Mouse (Mus musculus): ENCODE results near the gene Syn2. TPM values are rescaled to one million over a fixed set of nuclear protein-coding genes. Genes with fewer than 3 reads are reported as not detected.

Gene Syn2
- polyA plus RNA-seq, 1 experiment: 0.96 TPM

GRCm38 (mm10) chr6:115168921-115169320 lies 34.2 kb downstream of the Syn2 start:
- H3K4me1 ChIP-seq: no peaks in the 10 kb centered on the region
- H3K9me3 ChIP-seq: no peaks in the 10 kb centered on the region
- TF ChIP-seq GATA1 (IDR thresholded peaks at IDR 0.05; ENCODE audit: borderline replicate concordance, low read length): no peak
- no peak for TF ChIP-seq FLI1 (IDR thresholded peaks at IDR 0.05; ENCODE audit: low read length)
- H3K4me3 ChIP-seq (replicated peaks): no peak overlapping the region
- no peaks in the 10 kb centered on the region for H3K36me3 ChIP-seq (replicated peaks; ENCODE audit: low read length)
- peaks cover 15% of the 10 kb centered on the region for H3K27me3 ChIP-seq (replicated peaks)

GRCm38 (mm10) chr6:115169518-115169917 lies 34.8 kb downstream of the Syn2 start:
- peaks cover 15% of the 10 kb centered on the region for H3K27me3 ChIP-seq (replicated peaks)
- no peak overlapping the region for H3K4me3 ChIP-seq (replicated peaks)
- no peaks in the 10 kb centered on the region for H3K9me3 ChIP-seq
- TF ChIP-seq GATA1 (IDR thresholded peaks at IDR 0.05; ENCODE audit: borderline replicate concordance, low read length): no peak
- TF ChIP-seq FLI1 (IDR thresholded peaks at IDR 0.05; ENCODE audit: low read length): no peak
- H3K36me3 ChIP-seq (replicated peaks; ENCODE audit: low read length): no peaks in the 10 kb centered on the region
- no peaks in the 10 kb centered on the region; the same call in 1 of the 2 replicates for H3K4me1 ChIP-seq

GRCm38 (mm10) chr6:115174845-115175244 lies 40.1 kb downstream of the Syn2 start:
- H3K36me3 ChIP-seq (replicated peaks; ENCODE audit: low read length): no peaks in the 10 kb centered on the region
- H3K4me1 ChIP-seq: no peaks in the 10 kb centered on the region; the same call in 1 of the 2 replicates
- H3K4me3 ChIP-seq (replicated peaks): no peak overlapping the region
- H3K9me3 ChIP-seq: no peaks in the 10 kb centered on the region
- TF ChIP-seq GATA1 (IDR thresholded peaks at IDR 0.05; ENCODE audit: borderline replicate concordance, low read length): no peak
- no peak for TF ChIP-seq FLI1 (IDR thresholded peaks at IDR 0.05; ENCODE audit: low read length)
- peaks cover 4% of the 10 kb centered on the region for H3K27me3 ChIP-seq (replicated peaks)

GRCm38 (mm10) chr6:115178826-115179225 lies 44.1 kb downstream of the Syn2 start:
- Histone ChIP-seq H3K4me1 (no peaks in the 10 kb centered on the region; the same call in 1 of the 2 replicates), H3K4me3 (replicated peaks) (no peak overlapping the region), H3K36me3 (replicated peaks; ENCODE audit: low read length) (no peaks in the 10 kb centered on the region), H3K9me3 (no peaks in the 10 kb centered on the region), H3K27me3 (replicated peaks) (no peaks in the 10 kb centered on the region)
- TF ChIP-seq GATA1 (IDR thresholded peaks at IDR 0.05; ENCODE audit: borderline replicate concordance, low read length) (no peak), FLI1 (IDR thresholded peaks at IDR 0.05; ENCODE audit: low read length) (no peak)

- H3K4me1 ChIP-seq: no peaks in the 10 kb centered on the region
- no peaks in the 10 kb centered on the region for H3K36me3 ChIP-seq (replicated peaks; ENCODE audit: low read length)
- H3K27me3 ChIP-seq (replicated peaks): no peaks in the 10 kb centered on the region
- no peak overlapping the region for H3K4me3 ChIP-seq (replicated peaks)
- TF ChIP-seq GATA1 (IDR thresholded peaks at IDR 0.05; ENCODE audit: borderline replicate concordance, low read length) (no peak), FLI1 (IDR thresholded peaks at IDR 0.05; ENCODE audit: low read length) (no peak)
- H3K9me3 ChIP-seq: no peaks in the 10 kb centered on the region
These were observed 46.4 kb downstream of the Syn2 start for GRCm38 (mm10) chr6:115181094-115181493.

GRCm38 (mm10) chr6:115191111-115191510 lies 56.4 kb downstream of the Syn2 start:
- H3K9me3 ChIP-seq: no peaks in the 10 kb centered on the region
- H3K4me3 ChIP-seq (replicated peaks): no peak overlapping the region
- H3K4me1 ChIP-seq: peaks cover 8% of the 10 kb centered on the region; the same call in 1 of the 2 replicates
- no peaks in the 10 kb centered on the region for H3K36me3 ChIP-seq (replicated peaks; ENCODE audit: low read length)
- no peak for TF ChIP-seq FLI1 (IDR thresholded peaks at IDR 0.05; ENCODE audit: low read length)
- no peak for TF ChIP-seq GATA1 (IDR thresholded peaks at IDR 0.05; ENCODE audit: borderline replicate concordance, low read length)
- H3K27me3 ChIP-seq (replicated peaks): peaks cover 2% of the 10 kb centered on the region

- H3K4me1 ChIP-seq: no peaks in the 10 kb centered on the region
- no peak overlapping the region for H3K4me3 ChIP-seq (replicated peaks)
- no peak for TF ChIP-seq GATA1 (IDR thresholded peaks at IDR 0.05; ENCODE audit: borderline replicate concordance, low read length)
- TF ChIP-seq FLI1 (IDR thresholded peaks at IDR 0.05; ENCODE audit: low read length): no peak
- no peaks in the 10 kb centered on the region for H3K36me3 ChIP-seq (replicated peaks; ENCODE audit: low read length)
- peaks cover 2% of the 10 kb centered on the region for H3K27me3 ChIP-seq (replicated peaks)
- H3K9me3 ChIP-seq: no peaks in the 10 kb centered on the region; the same call in 1 of the 2 replicates
These were observed 66.1 kb downstream of the Syn2 start for GRCm38 (mm10) chr6:115200753-115201152.

GRCm38 (mm10) chr6:115203029-115203428 lies 68.3 kb downstream of the Syn2 start:
- no peaks in the 10 kb centered on the region; the same call in 1 of the 2 replicates for H3K9me3 ChIP-seq
- no peaks in the 10 kb centered on the region for H3K36me3 ChIP-seq (replicated peaks; ENCODE audit: low read length)
- H3K4me3 ChIP-seq (replicated peaks): no peak overlapping the region
- TF ChIP-seq GATA1 (IDR thresholded peaks at IDR 0.05; ENCODE audit: borderline replicate concordance, low read length) (no peak), FLI1 (IDR thresholded peaks at IDR 0.05; ENCODE audit: low read length) (no peak)
- H3K27me3 ChIP-seq (replicated peaks): no peaks in the 10 kb centered on the region
- H3K4me1 ChIP-seq: no peaks in the 10 kb centered on the region

- Histone ChIP-seq H3K4me1 (peaks cover 8% of the 10 kb centered on the region), H3K36me3 (replicated peaks; ENCODE audit: low read length) (no peaks in the 10 kb centered on the region), H3K4me3 (replicated peaks) (no peak overlapping the region), H3K9me3 (peaks cover 9% of the 10 kb centered on the region), H3K27me3 (replicated peaks) (peaks cover 34% of the 10 kb centered on the region)
- TF ChIP-seq GATA1 (IDR thresholded peaks at IDR 0.05; ENCODE audit: borderline replicate concordance, low read length) (no peak), FLI1 (IDR thresholded peaks at IDR 0.05; ENCODE audit: low read length) (no peak)
These were observed 75.5 kb downstream of the Syn2 start for GRCm38 (mm10) chr6:115210187-115210586.

- TF ChIP-seq GATA1 (IDR thresholded peaks at IDR 0.05; ENCODE audit: borderline replicate concordance, low read length) (no peak), FLI1 (IDR thresholded peaks at IDR 0.05; ENCODE audit: low read length) (no peak)
- Histone ChIP-seq H3K4me3 (replicated peaks) (no peak overlapping the region), H3K9me3 (peaks cover 9% of the 10 kb centered on the region), H3K27me3 (replicated peaks) (peaks cover 37% of the 10 kb centered on the region), H3K4me1 (peaks cover 8% of the 10 kb centered on the region), H3K36me3 (replicated peaks; ENCODE audit: low read length) (no peaks in the 10 kb centered on the region)
These were observed 76.1 kb downstream of the Syn2 start for GRCm38 (mm10) chr6:115210820-115211219.

Data from megakaryocyte, embryonic 14.5 days (primary cell).